Mouse (Mus musculus) brain, embryonic 14.5 days (tissue): ENCODE data around the gene Zdhhc18. TPM values are rescaled to one million over a fixed set of nuclear protein-coding genes. Genes with fewer than 3 reads are reported as not detected.

Experiments
- DNase-seq: peaks from one replicate; pipeline ENCODE4 v3.0.0-alpha.2; 2011; ENCODE audit warnings: low read depth
- CTCF ChIP-seq: fragments of 200-500 bp; IDR thresholded peaks from 2 replicates; pipeline ENCODE4 v1.5.1; 2012; ENCODE audit warnings: inconsistent platforms, mild to moderate bottlenecking, moderate library complexity, borderline replicate concordance; ENCODE audit not compliant: insufficient read depth, insufficient read length; ENCODE audit errors: extremely low read depth
- POLR2A ChIP-seq: fragments of 200-500 bp; IDR thresholded peaks from 2 replicates; pipeline ENCODE4 v1.6.1; 2012; ENCODE audit warnings: mild to moderate bottlenecking, inconsistent platforms, borderline replicate concordance; ENCODE audit not compliant: poor library complexity, insufficient read depth, insufficient read length, severe bottlenecking; ENCODE audit errors: extremely low read depth
- polyA plus RNA-seq: library from polyadenylated mRNA; depleted of rRNA; stranded (reverse); fragments of >200 nt; gene quantifications from 2 replicates; pipeline ENCODE4 v1.2.3, GENCODE M21; 2012

Zdhhc18 gene
- polyA plus RNA-seq, 1 experiment: 39.9 TPM

DNA sequence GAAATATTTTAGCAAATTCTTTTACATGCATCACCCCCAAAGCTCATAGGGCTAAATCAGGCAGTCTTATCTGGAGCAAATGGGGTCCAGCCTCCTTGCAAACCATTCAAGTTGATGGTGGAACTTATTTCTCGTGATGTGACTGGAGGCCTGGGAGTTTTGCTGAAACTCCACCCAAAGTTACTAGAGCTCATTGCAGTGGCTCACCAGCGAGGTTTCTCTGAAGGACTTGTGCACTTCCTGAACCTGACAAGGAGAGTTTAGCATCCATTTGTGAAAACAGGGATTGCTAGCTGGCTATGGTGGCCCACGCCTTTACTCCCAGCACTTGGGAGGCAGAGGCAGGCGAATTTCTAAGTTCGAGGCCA is 15.9 kb downstream of the Zdhhc18 start:
- DNase-seq: no peak
- TF ChIP-seq POLR2A (no peak), CTCF (no peak)

DNA sequence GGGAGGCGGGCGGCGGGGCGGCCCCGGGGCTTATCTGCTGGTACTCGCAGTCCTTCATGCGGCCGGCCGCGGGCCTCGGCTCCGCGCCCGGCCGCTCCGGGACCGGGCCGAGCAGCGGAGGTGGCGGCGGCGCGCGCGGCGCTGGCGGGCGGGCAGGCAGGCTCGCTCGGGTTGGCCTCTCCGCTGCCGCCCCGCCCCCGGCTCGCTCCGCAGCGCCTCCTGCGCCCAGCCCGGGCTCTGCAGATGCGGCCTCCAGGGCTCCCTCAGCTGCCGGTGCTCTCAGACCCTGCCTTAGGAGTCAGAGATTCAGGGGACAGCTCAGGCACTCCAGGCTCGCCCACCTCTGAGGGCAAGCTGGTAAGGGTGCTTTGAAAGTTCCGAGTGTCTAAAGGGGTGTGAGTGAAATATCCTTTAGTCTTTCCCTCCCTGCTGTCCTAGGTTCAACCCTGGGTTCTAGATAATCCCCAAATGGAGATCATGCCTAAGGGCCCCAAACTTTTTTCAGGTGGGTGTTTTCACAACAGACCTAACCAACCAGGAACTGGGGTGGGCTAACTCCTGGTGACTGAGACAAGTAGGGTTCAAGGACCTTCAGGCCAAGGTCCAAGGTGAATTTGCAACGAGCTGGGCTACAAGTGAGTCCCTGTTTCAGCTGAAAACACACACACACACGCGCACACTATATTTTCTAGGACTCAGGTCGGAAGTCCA is 16.5 kb downstream of the Zdhhc18 start:
- TF ChIP-seq POLR2A (peak; percentile 59; the same call in 1 of the 2 replicates), CTCF (peak; percentile 76)

GRCm38 (mm10) chr4:133632483-133633327 is 17.2 kb downstream of the Zdhhc18 start:
- no peak for TF ChIP-seq POLR2A
- TF ChIP-seq CTCF: no peak
- DNase-seq: peak; percentile 57

More for the DNA sequence above, 16.5 kb downstream of the Zdhhc18 start:
- DNase-seq: peak; percentile 89

- TF ChIP-seq POLR2A (no peak), CTCF (no peak)
- DNase-seq: peak; percentile 4
Observed at GRCm38 (mm10) chr4:133631769-133632411, 18.1 kb downstream of the Zdhhc18 start.

DNA sequence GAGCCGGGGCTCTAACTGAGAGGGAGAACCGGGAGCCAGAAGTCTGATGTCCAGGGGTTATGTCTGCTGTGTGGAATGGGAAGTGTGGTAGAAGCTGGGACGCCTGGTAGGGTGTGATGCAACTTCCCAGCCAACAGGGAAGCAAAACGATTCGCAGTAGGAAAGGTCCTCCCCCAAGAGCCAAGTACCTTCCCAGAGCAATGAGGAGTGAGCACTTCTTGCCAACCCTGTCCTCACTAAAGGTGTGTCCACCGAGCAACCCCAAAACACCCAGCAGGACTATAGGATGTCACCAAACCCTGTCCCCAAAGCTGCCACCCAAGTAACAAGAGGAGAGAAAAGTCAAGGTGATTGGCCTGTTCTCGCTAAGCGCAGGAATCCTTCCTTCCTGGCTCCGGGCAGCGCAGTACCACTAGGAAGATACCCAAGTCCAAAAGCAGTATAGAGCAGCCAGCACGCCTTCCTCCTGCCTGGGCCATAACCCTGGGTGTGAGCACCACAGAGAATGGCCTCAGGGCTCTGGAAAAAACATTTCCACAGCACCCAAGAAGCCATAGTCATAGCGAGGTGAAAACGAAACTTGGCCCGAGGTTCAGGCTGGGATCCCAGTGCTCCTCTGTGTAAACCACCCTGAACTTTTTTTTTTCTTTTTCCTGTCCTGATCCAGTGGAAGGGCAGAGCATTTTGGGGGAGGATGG is 18.7 kb downstream of the Zdhhc18 start:
- no peak for TF ChIP-seq CTCF
- TF ChIP-seq POLR2A: no peak
- DNase-seq: no peak

- DNase-seq: no peak
- TF ChIP-seq CTCF (no peak), POLR2A (no peak)
Observed at GRCm38 (mm10) chr4:133630326-133630920, 19.5 kb downstream of the Zdhhc18 start.

GRCm38 (mm10) chr4:133629191-133629590 is 20.8 kb downstream of the Zdhhc18 start:
- TF ChIP-seq CTCF (no peak), POLR2A (no peak)
- DNase-seq: no peak

DNA sequence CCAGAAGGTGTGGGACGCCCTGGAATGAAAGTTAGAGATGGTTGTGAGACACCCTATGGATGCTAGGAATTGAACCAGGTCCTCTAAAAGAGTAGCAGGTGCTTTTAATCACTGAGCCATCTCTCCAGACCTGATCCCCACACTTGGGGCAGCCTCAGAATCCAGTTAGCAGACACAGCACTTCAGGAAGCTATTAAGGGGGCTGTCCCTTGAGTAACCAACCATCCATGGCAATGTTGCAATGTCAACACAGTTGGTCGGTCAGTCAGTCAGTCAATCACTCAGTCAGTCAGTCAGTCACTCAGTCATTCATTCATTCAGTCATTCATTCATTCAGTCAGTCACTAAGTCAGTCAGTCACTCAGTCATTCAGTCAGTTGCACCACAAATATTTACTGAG is 21.4 kb downstream of the Zdhhc18 start:
- TF ChIP-seq CTCF (no peak), POLR2A (no peak)
- DNase-seq: no peak

GRCm38 (mm10) chr4:133627039-133627438 is 22.9 kb downstream of the Zdhhc18 start:
- TF ChIP-seq CTCF: no peak
- TF ChIP-seq POLR2A: no peak
- no peak for DNase-seq

GRCm38 (mm10) chr4:133626621-133627020 is 23.3 kb downstream of the Zdhhc18 start:
- TF ChIP-seq POLR2A: no peak
- no peak for TF ChIP-seq CTCF
- no peak for DNase-seq
